Mouse (Mus musculus) MN1 (cell line): ENCODE measurements around the gene Mmp11.
A peak's percentile ranks its signal among the peaks of the same experiment; 100 is the strongest.

Experiments
- DNase-seq: peaks from one replicate; pipeline ENCODE4 v3.0.0-alpha.2; 2016; ENCODE audit warnings: low spot score

Gene Mmp11

DNA sequence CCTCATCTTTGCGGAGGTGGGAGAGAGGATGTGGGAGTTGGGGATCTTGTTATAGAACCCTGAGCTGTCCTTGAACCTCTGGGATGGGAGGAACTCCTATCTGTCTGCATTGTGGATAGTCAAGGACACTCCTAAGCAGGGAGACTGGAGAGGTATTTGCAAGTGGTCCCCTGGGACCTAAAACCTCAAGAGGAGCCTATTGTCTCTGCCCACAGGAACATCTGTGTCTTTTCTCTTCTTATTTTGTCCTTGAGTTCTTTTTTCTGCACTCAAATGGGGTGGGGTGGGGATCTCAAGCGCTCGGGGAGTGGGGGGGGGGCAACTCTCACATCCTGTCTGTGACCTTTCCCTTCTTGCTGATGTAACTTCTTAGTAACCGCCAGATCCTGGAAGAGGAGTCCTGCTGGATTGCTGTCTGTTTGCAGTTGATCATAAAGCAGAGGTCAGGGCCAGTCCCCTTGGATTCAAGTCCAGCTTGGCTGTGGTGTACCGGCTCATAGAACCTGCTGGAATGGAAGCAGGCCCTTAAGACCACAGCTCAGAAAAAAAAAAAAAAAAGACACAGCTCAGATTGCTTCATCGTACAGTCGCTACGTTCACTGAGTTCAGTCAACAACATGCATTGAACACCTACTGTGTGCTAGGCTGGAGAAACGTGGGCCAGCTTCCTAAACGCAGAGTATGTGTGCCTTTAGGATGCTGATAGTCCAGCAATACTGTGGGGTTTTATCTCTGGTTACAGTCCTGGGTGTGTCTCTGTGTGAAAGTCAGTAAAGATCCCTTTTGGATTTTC, 1.8 kb upstream of the Mmp11 start:
- peak; percentile 81 for DNase-seq

DNA sequence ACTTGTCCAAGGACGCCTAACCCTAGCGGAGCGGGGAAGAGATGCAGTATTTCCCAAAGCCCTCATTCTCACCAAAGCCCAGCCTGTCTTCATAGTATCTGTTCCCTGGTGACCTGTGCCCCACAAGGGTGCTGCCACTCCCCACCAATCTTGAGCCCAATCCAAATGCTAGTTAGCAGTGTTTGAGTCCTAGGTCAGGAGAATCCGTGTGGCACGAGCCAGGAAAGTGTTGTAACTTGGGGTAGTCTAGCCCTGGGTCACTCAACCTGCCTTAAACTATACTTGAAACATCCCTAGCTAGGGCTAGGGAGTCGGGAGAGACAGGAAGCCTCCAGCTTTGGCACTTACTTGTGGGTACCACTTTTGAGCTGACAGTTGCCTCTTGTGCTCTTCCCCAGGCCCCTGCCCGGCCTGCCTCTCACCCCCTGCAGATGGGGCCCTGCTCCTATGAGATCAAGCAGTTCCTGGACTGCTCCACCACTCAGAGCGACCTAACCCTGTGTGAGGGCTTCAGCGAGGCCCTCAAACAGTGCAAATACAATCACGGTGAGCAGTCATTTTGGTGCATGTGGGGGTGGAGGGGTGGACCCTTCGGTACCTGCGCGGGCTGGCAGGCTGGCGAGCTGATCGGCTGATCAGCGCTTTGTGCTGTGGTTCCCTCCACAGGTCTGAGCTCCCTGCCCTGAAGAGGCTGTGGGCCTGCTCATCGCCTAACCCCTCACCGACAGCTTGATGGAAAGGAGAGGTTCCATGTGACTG, 792 bp upstream of the Mmp11 start:
- DNase-seq = peak; percentile 26

DNA sequence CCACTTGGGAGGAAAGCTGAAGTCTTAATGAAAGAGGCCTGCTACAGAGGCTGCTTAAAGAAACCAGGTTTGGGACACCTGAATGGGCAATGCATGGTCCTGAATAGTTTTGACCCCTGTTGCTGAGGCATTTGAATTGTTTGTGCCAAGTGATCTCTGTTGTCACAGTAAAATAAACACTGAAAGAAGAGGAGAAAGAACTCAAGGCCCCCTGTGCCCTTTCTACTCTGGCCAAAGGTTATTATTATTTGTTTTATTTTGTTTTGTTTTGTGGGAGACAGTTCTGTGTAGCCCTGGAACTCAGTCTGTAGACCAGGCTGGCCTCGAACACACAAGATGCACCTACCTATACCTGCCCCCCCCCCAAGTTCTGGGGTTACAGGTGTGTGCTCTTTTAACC, 1.3 kb downstream of the Mmp11 start:
- no peak for DNase-seq

DNA sequence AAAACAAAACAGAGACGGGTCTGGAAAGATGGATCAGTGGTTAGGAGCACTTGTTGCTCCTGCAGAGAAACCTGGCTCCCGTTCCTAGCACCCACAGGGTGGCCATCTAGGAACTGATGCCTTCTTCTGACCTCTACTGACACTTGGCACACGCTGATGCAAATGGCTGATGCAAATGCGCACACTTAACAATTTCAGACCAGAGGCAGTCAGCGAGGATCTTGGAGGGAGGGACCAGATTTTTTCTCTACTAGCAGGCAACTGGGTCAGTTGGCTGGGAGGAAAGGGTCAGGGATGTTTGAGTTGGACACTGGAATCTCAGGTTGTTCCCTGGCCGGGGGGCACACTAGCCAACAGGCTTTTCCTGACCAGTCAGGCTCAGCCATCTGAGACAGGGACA, 3.4 kb downstream of the Mmp11 start, which contains the start of gene Chchd10:
Gene Chchd10 (plus strand): TSS at position 240 of the 400 bp plus-strand sequence.
- peak; percentile 28 for DNase-seq

DNA sequence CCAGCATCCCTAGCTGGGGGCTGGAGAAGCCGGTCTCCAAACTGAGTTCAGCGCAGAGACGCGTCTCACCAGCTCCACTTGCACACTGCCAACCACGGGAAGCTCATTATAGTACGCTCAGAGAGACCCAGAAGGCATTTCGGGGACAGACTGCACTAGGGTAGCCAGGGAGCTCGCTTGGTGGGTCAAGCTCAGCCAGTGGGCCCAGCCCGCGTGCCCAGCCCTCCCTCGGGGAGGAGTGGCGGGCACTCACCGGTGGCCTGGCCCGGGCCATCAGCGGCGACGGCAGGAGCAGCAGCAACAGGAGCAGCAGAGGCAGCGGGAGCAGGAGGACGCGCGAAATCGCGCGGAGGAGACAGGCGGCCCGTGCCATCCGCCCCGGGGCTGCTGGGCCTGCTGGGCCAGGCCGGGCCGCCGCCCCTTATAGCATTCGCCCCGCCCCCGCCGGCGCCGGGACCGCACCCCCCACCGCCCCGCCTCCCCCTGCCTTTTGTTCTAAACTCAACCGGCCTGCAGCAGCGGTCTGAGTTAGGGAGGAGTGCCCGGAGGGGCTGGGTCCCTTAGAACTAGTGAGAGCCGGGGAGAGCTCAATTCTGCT, 4.1 kb downstream of the Mmp11 start:
- peak; percentile 72 for DNase-seq

DNA sequence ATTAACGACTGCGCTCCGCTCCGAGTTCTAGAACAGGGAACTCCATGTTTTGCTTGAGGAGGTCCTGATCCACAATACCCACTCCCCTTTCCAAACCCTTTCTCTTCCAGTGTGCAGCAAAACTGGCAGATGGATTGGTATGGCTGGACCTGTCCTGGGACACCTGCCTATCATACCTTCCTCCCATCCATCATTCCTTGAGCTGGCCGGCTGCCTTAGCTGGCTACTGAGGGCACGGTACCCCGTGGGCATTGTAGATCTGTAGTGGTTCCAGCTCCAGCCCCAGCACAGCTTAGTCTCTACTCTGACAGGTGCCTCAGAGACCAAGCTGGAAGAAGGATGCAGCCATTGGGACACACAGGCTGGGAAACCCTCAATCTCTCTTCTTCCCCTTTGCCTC, 5.0 kb downstream of the Mmp11 start:
- DNase-seq = no peak

DNA sequence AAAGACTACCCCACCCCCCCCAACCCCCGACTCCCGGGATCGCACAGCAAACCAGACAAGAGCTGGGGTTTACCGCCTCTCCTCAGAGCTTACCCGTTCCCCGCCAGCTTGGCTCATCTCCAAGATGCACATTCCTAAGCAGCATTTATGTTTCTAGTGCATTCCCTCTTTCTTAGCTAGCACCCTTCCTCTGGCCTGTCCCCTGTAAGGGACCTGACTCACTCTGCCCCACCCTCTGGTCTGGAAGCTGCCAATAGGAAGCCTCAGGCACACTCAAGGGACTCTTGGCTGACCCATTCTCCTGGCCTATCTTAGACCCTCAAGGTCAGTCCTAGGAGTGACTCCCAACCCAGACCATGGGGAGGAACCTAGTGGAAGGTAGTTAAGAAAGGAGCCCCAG, 6.0 kb downstream of the Mmp11 start:
- peak; percentile 37 for DNase-seq

DNA sequence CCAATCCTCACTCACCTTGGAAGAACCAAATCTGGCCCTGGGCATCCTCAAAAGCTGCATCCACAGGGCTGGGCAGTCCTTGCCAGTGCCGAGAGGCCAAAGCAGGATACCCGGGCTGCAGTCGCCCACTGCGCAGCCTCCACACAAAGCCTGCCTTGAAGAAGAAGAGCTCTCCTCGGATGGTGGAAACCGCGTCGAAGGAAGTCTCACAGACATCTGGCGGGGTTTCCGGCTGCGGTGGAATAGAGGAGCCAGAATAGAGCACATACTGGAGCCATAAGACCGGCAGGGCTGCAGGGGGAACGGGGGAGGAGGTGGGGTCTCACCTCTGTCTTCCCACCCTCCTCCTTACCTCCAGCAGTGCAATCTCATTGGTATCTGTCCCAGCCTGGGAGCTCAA, 9.9 kb downstream of the Mmp11 start:
- DNase-seq = no peak

DNA sequence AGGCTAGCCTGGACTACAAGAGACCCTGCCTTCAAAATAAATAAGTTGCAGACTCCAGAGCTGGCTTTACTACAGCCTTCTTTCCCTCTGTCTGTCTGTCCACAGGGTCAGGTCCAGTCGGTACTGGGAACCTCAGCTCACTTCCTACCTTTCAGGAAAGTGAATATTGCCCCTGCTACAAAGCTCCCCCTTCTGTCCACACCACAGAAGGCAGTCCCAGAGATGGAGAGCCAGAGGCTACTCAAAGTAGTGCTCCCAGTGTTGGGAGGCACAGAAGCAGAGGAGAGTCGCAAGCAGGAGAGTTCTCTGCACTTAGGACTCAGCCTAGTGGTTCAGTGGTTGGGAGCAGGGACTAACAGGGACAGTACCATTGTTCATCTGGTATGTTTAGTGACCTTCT, 12.0 kb downstream of the Mmp11 start:
- DNase-seq = no peak

DNA sequence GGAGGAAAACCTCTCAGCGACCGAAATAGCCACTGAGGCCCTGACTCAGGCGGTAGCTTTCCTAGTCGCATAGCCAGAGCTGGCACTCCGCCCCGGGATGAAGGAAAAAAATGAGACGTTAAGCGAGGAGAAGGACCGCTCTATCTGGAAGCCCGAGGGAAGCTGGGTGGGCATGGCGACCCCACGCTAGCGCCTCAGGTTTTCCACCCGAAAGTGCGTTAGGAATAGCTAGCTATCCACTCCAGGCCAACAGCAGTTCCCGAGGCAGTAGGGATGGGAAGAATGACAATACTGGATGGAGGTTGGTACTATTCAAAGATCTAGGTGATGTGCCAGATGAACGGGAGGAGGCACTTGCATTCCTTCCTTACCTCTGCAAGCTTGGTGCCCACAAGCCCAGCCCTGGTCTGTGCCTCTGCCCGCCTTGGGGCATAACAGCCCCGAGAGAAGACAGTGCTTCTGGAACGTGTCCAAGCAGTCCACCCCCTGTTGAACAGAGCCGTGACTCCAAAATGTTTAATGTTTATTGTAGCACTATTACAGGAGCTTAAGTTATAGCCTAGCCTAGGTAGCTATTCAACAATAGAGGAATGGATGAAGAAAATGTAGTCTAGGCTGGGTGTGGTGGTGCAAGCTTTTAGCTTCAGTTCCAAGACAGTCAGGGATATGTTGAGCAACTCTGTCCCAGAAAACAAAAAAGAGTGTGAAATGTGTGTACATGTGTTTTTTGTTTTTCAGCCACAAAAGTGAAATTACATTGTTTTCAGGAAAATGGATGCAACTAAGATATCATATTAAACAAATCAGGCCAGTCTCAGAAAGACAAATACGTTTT, 14.4 kb downstream of the Mmp11 start:
- peak; percentile 24 for DNase-seq

DNA sequence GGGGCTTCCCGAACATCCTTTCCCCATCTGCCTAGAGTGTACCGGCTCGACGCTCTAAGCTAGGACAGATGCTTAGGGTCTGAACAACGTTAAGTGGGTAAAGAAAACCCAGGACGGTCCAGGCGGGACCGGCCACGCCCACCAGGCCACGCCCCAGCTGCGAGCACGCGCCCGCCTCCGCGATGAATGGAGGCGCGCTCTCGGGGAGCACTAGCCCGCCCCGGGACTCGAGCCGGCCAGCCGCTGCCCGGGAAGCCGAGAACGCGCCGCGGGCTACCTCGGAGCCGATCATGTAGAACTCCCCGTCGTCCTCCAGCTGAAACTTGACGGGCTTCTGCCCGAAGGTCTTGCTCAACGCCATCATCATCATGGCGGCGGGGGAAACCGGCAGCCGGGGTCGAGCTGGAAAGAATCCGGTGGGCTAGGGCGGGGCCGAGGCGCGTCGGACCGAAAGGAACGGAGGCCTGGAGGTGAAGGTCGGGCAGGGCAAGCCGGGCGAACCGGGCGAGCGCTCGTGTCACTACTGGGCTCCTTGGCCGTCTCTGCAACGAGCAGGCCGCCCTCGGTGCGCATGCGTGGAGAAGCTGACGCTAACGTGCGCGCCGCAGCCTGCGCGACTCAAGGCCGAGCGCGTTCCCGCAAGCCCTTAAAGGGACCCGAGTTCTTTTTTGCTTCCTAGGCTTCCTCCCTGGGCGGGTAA, 15.1 kb downstream of the Mmp11 start, which contains the start of gene Smarcb1:
Gene Smarcb1 (minus strand): TSS at position 592 of the 700 bp plus-strand sequence.
- DNase-seq = peak; percentile 96

DNA sequence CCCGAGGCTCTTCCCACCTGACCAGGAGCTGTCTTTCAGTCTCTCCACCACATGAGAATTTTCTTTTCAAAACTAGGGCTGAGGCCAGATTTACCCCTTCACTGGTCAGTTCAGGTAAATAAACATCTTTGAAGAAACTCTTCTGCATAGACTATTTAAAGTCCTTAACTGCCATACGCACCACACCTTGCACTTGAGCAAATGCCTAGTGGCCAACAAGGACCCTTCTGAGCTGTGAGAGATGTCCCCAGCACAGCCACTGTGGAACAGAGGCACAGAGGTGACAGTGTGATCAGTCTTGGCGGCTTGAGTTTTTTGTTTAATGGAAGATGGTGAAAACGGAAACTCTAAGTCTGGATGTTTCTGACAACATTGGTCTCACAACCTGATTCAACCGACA, 17.3 kb downstream of the Mmp11 start:
- no peak for DNase-seq

DNA sequence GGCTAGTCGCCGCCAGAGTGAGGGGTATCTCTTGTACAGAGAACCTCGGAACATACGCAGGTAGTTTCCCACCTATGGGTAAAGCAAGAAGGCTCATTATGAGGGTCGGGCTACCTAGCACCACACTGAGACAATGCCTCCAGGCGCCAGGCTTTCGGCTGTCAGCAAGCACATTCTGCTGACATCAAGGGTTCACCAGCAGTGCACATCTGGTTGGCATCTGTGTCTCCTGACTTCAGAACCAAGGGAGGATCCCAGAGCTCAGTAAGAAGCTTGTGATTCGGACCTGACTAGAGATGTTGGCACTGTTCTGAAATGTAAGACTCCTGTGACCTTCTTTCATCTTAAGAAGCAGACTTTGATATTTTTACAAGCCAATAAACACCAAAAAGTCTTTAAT, 19.5 kb downstream of the Mmp11 start:
- DNase-seq = no peak

DNA sequence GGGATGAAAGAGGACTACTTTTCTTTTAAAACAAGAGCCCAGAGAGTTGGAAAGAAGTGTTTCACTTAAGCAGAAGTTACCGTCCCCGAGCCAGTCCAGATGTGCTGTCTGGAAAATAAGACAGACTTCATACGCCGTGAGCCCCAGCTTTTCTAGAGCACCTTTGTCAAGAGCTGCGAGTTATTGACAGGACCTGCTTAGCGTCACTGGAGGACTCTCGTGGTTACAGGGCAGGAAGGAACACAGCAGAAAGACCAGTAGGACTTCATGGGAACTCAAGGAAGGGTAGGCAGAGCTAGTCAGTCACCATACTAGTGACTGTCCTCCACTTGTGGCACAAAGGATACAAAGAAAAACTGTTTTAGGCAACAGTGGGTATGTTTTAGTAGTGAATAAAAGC, 20.7 kb downstream of the Mmp11 start:
- no peak for DNase-seq

DNA sequence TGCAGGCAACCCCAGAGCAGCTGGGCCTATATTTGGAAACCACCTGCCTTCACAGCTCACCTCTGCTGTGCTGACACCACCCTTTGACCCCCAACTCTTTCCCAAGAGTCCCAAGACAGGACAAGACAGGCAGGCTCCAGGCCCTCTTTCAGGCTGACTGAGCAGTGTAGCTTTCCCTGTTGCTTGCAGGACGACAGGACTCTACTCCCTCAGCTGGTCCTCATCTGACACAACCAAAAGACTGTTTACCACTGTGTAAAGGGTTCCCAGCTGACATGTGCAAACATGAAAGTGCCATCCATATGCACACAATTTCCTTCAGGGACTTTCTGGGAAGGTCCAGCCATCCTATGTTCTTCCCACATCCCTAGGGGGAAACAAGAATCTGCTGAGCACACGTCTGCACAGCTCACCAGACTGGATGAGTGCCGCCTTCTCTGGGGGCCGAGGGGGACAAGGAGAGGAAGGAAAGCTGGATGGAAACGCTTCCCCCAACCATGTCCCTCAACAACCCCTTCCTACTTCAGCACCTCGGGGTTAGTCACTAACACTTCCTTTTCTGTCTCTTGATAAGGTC, 23.2 kb downstream of the Mmp11 start:
- DNase-seq = no peak

DNA sequence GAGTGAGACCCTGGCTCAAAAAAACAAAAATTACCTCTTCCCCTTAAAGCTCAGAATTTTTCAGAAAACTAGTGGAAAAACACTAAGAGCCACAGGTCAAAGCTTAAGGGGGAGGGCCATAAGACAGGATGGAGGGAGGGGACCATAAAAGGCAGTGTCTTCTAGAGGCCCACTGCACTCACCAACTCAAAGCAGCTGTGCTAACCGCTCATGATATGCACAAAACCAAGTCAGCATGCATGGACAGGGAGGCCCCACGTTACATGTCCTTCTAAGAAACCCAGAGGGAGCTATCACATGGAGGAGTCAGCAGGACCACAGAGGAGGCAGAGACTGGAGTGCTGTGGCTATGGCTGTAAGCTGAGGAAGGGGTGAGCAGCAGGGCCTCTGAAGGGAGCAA, 25.6 kb downstream of the Mmp11 start:
- DNase-seq = no peak

DNA sequence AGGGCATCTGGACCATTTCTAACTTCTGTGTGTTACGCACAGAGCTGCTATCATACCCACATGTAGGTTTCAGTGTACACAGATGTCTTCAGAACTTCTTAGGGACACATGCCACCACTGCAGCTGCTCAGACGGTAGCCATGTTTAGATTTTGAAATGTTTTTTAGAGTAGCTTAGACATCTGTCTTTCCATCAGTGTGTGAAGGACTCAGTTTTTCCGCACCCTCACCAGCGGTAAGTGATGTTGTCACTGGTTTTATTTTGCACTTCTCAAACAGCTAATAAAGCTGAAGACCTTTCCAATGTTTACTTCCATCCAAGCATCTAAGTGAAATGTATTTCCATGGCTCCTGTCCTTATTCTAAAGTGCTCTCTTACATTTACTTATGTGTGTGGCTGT, 29.4 kb downstream of the Mmp11 start:
- no peak for DNase-seq

DNA sequence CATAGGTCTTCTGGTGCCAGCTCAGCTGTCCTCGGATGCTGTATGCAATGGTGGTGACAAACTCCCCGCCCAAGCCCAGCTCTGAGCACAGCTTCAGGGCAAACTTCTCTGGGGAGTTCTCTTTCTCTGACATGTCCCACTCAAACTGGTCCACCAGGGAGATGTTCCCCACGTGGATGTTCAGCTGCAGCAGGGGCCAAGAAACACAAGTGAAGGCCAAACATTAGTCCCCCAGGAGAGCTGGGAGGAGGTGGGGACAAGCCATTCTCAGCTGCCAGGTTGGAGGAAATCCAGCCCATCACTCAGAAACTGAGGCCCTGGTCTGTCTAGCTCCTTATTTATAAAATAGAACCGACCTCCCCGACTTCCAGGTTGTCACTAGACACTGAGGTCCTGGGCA, 31.9 kb downstream of the Mmp11 start:
- DNase-seq = no peak

DNA sequence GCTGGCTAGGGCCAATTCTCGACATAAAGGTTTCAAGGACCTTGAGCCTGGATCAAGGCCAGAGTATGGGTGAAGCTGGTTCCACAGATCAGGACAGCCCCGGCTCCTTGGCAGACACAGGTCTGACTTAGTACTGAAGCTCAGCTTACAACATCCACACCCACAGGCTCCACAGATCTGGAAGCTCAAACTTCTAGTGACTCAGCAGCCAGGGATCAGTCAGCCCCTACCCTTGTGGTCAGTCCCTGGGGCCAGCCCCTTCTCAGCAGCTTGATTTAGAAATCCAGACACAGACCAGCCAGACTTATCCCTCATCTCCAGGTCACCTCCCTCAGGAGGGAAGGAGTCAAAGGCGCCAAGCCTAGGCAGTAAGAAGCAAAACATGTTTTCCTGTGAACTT, 37.5 kb downstream of the Mmp11 start:
- peak; percentile 84 for DNase-seq

DNA sequence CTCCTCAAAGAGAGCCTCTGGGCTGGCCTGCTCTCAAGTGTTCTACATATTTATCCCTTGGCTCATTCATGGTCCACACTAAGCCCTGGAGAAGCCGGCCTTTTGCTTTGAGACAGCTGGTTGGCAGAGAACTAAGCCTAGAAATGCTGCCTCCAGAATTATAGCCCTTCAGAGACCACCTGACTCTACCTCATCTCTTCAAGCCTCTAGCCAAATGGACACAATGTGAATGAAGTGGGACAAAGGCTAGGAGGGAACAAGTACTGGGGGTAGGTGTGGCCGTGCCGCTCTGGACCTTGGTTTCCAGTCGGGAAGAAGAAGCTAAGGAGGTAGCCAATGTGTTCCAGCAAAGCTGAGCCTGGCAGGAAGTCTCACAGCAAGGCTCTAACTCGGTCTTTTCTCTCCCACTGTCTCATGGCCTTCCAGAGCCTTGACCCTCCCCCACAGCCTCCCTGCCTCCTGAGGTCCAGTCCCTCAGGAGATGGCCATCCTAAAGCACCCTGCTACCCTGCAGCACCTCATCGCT, 38.2 kb downstream of the Mmp11 start:
- DNase-seq = no peak

DNA sequence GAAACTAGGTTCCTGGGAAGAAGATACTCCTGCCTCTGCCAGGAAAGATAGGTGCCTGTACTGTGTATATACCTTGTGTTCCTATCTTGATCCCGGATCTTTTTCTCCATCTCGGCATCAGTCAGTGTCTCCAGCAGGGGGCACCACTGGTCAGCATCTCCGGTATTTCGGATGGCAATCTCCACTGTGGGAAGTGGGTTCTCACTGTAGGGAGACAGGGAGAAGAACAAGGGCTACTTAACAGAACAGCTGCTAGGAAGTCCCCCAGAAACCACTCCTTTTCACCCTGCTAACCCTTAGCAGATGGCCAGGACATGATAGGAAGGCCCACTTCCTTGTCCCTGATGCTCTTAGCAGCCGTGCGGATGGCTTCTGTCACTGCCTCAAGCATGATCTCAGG, 38.9 kb downstream of the Mmp11 start:
- DNase-seq = peak; percentile 56
